Mouse (Mus musculus) E14TG2a.4 (cell line): ENCODE results near the gene Tlcd2.

ENCODE experiments used
- CTCF ChIP-seq: conservative IDR thresholded peaks from 2 replicates; pipeline ENCODE4 v1.5.1; 2014; ENCODE audit warnings: low read length
- NANOG ChIP-seq: IDR thresholded peaks from 2 replicates; pipeline ENCODE4 v1.6.1; 2014; ENCODE audit warnings: borderline replicate concordance, low read length, mixed read lengths
- POU5F1 ChIP-seq: IDR thresholded peaks from 2 replicates; pipeline ENCODE4 v1.6.1; 2014; ENCODE audit warnings: low read length, borderline replicate concordance

DNA sequence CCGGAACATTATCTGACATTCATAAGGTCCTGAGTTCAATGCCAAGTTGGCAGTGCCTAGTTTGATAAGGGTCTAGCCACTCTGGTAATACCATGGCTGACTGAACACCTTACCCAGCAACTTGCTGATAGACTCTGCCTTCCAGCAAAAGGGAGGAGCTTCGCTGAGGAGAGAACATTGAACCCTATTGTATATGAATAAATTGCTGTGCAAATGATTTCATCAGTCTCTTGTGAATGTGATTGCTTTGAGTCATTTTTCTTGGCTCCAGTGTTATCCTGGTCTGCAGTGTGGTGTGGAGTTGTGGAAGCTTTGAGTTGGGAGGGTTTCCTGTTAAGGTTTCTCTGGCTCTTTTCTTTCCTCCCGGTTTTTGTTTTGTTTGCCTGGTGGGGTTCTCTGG lies 9.2 kb downstream of the Tlcd2 start:
- TF ChIP-seq CTCF (no peak), NANOG (no peak), POU5F1 (no peak)
